Mouse (Mus musculus) limb, embryonic 15.5 days (tissue): ENCODE data around the gene Wasl. TPM values are rescaled to one million over a fixed set of nuclear protein-coding genes. Genes with fewer than 3 reads are reported as not detected.

Experiments used
- ATAC-seq: fragments of 200-750 bp; cut with Nextera tagmentation; 2 replicates; pipeline ENCODE4 v1.8.0; 2017; ENCODE audit warnings: low read depth, moderate TSS enrichment; ENCODE audit not compliant: insufficient number of reproducible peaks, low FRiP score, low TSS enrichment
- H3K27ac ChIP-seq: fragments of 300-500 bp; sonication (generic); 2 replicates; pipeline ENCODE4 v1.5.1; 2015; ENCODE audit warnings: moderate library complexity, mild to moderate bottlenecking, inconsistent platforms
- H3K27me3 ChIP-seq: fragments of 300-500 bp; sonication (generic); 2 replicates; pipeline ENCODE4 v1.6.1; 2015; ENCODE audit warnings: inconsistent platforms
- H3K36me3 ChIP-seq: fragments of 300-500 bp; sonication (generic); 2 replicates; pipeline ENCODE4 v1.6.1; 2015; ENCODE audit warnings: inconsistent platforms
- H3K4me1 ChIP-seq: fragments of 300-500 bp; sonication (generic); 2 replicates; pipeline ENCODE4 v1.6.1; 2015; ENCODE audit warnings: inconsistent platforms
- H3K4me2 ChIP-seq: fragments of 300-500 bp; sonication (generic); 2 replicates; pipeline ENCODE4 v1.6.1; 2015; ENCODE audit warnings: mild to moderate bottlenecking, inconsistent platforms
- H3K4me3 ChIP-seq: fragments of 300-500 bp; sonication (generic); 2 replicates; pipeline ENCODE4 v1.5.1; 2015; ENCODE audit warnings: mild to moderate bottlenecking, inconsistent platforms
- H3K9ac ChIP-seq: fragments of 300-500 bp; sonication (generic); 2 replicates; pipeline ENCODE4 v1.6.1; 2015; ENCODE audit warnings: inconsistent platforms
- H3K9me3 ChIP-seq: fragments of 300-500 bp; sonication (generic); 2 replicates; pipeline ENCODE4 v1.6.1; 2016; ENCODE audit warnings: inconsistent platforms
- WGBS: fragments of 180-500 bp; shearing (Covaris S2); methylation state at CpG from one replicate; pipeline ENCODE4 v1.1.7; 2015; 5-methylcytosine and 5-hydroxymethylcytosine counted together
- polyA plus RNA-seq: library from polyadenylated mRNA; unstranded; fragments of >200 nt; fragmentation: Nextera tagmentation; extraction: Ambion mirVana; gene quantifications from 2 replicates; pipeline ENCODE4 v1.2.1, GENCODE M21; 2015

Wasl gene
- polyA plus RNA-seq, 1 experiment from 2014 or later = 63.0 TPM

DNA sequence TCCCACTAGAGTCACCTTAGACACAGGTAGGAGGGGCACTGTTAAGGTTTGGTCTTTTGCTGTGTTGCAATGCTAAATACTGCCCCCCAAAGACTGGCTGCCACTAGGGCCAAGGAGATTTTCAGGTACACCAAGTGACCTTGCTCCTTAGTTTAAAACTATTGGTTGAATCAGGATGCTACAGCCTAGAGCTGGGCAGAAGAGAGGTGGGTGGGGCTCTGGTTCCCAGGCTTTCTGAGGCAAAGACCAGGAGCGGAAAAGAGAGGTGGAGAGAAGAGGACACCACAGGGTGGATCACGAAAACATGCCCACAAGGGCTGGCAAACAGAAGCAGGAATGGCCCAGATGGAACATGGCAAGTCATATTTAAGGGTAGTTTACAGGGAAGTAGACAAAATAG is 22.6 kb downstream of the Wasl start:
- no peaks in the 10 kb centered on the region for H3K27me3 ChIP-seq
- 83% methylated on average over 2 of the region's 2 CpGs for WGBS
- H3K27ac ChIP-seq = no peak overlapping the region
- no peaks in the 10 kb centered on the region for H3K4me1 ChIP-seq
- H3K4me2 ChIP-seq = no peak overlapping the region
- ATAC-seq = no peak
- H3K36me3 ChIP-seq = 0 out of 2 replicates have a peak, but pooled peaks cover 1% of the 10 kb centered on the region
- no peaks in the 10 kb centered on the region for H3K9me3 ChIP-seq
- no peak overlapping the region for H3K4me3 ChIP-seq
- no peak overlapping the region for H3K9ac ChIP-seq

DNA sequence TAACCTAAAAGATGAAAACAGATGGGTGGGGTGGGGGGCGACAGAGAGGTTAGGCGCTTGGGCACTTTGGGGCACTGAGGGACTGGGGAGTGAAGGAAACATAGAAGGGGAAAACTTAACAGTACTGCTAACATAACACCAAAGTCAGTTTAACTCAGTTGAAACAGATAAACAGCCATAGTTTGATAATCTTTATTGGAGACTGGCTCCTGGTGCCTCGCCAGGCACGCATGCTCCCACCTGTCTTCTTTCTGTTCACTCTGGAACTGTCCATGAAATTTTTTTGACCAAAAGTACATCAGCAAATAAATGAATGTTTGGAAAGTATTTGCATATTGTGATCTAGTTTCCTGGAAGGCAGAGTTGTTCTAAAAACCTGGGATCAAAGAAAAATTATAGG is 23.5 kb downstream of the Wasl start:
- no peak overlapping the region for H3K9ac ChIP-seq
- 0 out of 2 replicates have a peak, but pooled peaks cover 3% of the 10 kb centered on the region for H3K36me3 ChIP-seq
- no peaks in the 10 kb centered on the region for H3K4me1 ChIP-seq
- H3K4me2 ChIP-seq = no peak overlapping the region
- H3K4me3 ChIP-seq = no peak overlapping the region
- H3K9me3 ChIP-seq = no peaks in the 10 kb centered on the region
- no peak for ATAC-seq
- no peak overlapping the region for H3K27ac ChIP-seq
- no peaks in the 10 kb centered on the region for H3K27me3 ChIP-seq
- 85% methylated on average over 4 of the region's 4 CpGs for WGBS

DNA sequence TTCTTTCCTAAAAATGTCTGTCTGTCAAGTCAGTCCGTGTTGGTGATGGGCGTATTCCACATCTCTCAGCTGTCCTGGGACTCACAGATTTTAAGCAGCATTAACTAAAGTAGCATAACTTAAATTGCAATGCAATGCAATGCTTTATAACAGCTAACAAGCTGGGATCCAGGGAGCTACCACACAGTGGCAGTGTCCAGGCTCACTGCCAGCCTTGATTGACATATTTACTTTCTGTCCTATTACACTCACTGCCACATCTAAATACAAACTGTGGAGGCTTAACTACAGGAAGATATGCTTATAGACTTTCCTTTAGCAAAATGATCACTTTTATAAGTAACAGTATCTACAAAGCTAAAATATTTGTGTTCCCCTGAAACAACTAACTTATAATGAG is 29.0 kb downstream of the Wasl start:
- peaks cover 11% of the 10 kb centered on the region for H3K36me3 ChIP-seq
- no peaks in the 10 kb centered on the region for H3K4me1 ChIP-seq
- no peak for ATAC-seq
- H3K9me3 ChIP-seq = no peaks in the 10 kb centered on the region
- H3K27me3 ChIP-seq = no peaks in the 10 kb centered on the region
- 92% methylated on average over 2 of the region's 2 CpGs for WGBS
- no peak overlapping the region for H3K9ac ChIP-seq
- no peak overlapping the region for H3K4me3 ChIP-seq
- H3K27ac ChIP-seq = no peak overlapping the region
- no peak overlapping the region for H3K4me2 ChIP-seq

DNA sequence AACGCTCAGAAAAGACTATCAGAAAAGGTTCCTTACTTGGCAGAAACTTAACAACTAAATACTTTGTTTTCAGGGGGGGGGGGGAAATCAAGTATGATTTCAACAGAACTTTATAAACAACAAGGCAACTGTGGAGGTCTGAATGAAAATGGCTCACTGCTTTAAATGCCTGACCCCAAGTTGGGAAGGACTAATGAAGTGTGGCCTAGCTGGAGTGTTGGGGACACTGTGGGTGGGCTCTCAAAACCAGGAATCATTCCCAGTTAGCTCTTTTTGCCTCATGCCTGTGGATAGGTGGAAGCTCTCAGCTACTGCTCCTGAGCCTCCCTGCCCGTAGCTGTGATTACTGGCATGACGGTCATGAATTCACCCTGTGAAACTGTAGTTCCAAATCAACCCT is 30.7 kb downstream of the Wasl start:
- H3K9me3 ChIP-seq = no peaks in the 10 kb centered on the region
- H3K36me3 ChIP-seq = peaks cover 11% of the 10 kb centered on the region
- H3K27me3 ChIP-seq = no peaks in the 10 kb centered on the region
- H3K27ac ChIP-seq = no peak overlapping the region
- H3K4me2 ChIP-seq = no peak overlapping the region
- H3K4me1 ChIP-seq = no peaks in the 10 kb centered on the region
- no peak overlapping the region for H3K9ac ChIP-seq
- ATAC-seq = no peak
- 80% methylated on average over 3 of the region's 3 CpGs for WGBS
- no peak overlapping the region for H3K4me3 ChIP-seq

DNA sequence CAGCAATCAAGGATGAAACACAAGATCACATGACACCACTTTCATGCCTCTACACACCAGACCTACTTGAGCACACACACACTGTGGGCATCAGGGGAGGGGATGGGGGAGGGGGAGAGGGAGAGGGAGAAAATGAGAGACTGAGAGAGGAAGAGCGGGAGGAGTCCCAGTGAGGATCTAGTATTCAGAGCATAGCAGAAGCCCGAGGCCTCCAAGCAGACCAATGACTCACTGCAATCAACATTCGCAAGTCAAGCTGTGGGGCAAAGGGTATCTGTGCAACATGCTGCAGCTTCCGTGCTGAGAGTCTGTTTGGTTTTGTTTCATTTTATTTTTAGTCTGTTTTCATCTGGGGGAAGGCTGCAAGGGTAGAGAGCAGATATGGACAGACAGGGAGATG is 32.7 kb downstream of the Wasl start:
- H3K4me2 ChIP-seq = no peak overlapping the region
- no peaks in the 10 kb centered on the region for H3K9me3 ChIP-seq
- H3K27ac ChIP-seq = no peak overlapping the region
- H3K27me3 ChIP-seq = no peaks in the 10 kb centered on the region
- no peak overlapping the region for H3K9ac ChIP-seq
- H3K4me1 ChIP-seq = no peaks in the 10 kb centered on the region
- ATAC-seq = no peak
- WGBS = 79% methylated on average over 4 of the region's 4 CpGs
- no peak overlapping the region for H3K4me3 ChIP-seq
- H3K36me3 ChIP-seq = peaks cover 8% of the 10 kb centered on the region

DNA sequence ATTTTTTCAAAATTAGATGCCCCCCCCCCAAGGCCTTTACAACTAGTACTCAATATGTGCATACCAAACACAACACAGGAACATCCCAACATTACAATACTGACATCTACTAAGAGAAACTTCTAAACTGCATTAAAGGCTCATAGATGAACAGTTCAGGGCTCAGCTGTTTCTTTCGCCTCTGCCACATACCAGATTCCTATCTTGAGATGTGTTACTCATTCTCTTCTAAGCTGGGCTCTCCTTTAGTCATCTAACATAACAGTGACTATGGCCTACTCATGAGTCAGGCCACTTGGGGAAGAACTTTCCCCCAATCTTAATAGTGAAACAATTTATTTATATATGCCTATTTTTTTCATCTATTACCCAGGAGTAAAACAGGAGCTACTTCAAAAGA is 36.3 kb downstream of the Wasl start:
- no peak overlapping the region for H3K4me2 ChIP-seq
- no peaks in the 10 kb centered on the region for H3K9me3 ChIP-seq
- H3K4me3 ChIP-seq = no peak overlapping the region
- no peaks in the 10 kb centered on the region for H3K27me3 ChIP-seq
- ATAC-seq = no peak
- H3K9ac ChIP-seq = no peak overlapping the region
- H3K36me3 ChIP-seq = peaks cover 17% of the 10 kb centered on the region
- 80% methylated on average over 1 of the region's 1 CpGs for WGBS
- no peaks in the 10 kb centered on the region for H3K4me1 ChIP-seq
- H3K27ac ChIP-seq = no peak overlapping the region

DNA sequence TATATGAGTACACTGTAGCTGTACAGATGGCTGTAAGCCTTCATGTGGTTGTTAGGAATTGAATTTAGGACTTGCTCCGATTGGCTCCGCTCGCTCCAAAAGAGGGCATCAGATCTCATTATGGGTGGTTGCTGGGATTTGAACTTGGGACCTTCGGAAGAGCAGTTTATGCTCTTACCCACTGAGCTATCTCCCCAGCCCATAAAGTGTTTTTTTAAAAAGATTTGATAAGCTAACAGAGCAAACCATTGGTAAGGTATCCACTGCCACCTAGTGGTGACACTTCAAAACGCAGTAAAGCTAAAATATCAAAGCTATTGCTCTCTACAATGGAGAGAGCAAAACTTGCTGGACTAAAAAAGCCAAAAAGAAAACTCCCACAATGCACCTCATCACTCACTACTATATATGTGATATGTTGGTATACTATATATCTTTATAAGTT is 37.2 kb downstream of the Wasl start:
- Histone ChIP-seq H3K27ac (no peak overlapping the region), H3K4me1 (no peaks in the 10 kb centered on the region), H3K27me3 (no peaks in the 10 kb centered on the region), H3K4me3 (no peak overlapping the region), H3K4me2 (no peak overlapping the region), H3K36me3 (peaks cover 15% of the 10 kb centered on the region), H3K9ac (no peak overlapping the region), H3K9me3 (no peaks in the 10 kb centered on the region)
- WGBS = 70% methylated on average over 5 of the region's 5 CpGs
- ATAC-seq = no peak

DNA sequence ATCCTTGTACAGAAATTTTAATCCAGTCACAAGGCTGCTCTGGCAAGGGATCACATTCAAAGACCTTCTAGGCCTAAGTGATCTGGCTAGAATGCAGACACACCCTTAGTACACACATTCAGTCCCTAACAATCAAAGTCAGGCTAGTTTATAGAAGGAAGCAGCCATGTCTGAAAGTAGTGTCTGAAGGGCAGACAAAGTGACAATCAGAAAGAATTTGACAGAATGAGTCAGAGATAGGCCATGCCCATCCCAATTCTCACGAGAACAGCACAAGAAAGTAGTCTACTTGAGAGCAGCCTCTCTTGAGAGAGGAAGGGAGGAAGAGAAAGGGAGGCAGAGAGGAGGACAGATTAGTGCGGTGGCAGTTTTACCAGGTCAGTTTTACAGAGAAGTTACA is 42.7 kb downstream of the Wasl start:
- Histone ChIP-seq H3K27ac (no peak overlapping the region), H3K4me3 (no peak overlapping the region), H3K9ac (no peak overlapping the region), H3K4me2 (no peak overlapping the region), H3K9me3 (no peaks in the 10 kb centered on the region), H3K4me1 (no peaks in the 10 kb centered on the region), H3K27me3 (no peaks in the 10 kb centered on the region), H3K36me3 (peaks cover 40% of the 10 kb centered on the region)
- WGBS = 83% methylated on average over 2 of the region's 2 CpGs
- ATAC-seq = no peak

DNA sequence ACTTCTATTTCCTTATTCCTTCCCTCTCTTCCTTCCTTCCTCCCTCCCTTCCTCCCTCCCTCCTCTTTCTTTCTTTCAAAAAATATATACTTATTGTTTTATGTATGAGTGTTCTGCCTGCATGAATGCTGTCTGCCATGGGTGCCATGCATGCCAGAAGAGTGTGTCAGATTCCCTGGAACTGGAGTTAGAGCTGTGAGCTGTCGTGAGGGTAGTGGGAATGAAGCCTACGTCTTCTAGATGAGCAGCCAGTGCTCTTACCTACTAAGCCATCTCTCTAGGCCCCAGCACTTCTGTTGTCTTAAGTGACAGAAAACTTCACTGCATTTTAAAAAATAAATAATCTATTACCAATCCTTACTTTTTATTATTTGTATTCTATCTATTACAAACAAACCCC is 43.9 kb downstream of the Wasl start:
- WGBS = 87% methylated on average over 2 of the region's 2 CpGs
- Histone ChIP-seq H3K9ac (no peak overlapping the region), H3K36me3 (peaks cover 44% of the 10 kb centered on the region), H3K4me3 (no peak overlapping the region), H3K27me3 (no peaks in the 10 kb centered on the region), H3K27ac (no peak overlapping the region), H3K4me2 (no peak overlapping the region), H3K4me1 (no peaks in the 10 kb centered on the region), H3K9me3 (no peaks in the 10 kb centered on the region)
- ATAC-seq = no peak

DNA sequence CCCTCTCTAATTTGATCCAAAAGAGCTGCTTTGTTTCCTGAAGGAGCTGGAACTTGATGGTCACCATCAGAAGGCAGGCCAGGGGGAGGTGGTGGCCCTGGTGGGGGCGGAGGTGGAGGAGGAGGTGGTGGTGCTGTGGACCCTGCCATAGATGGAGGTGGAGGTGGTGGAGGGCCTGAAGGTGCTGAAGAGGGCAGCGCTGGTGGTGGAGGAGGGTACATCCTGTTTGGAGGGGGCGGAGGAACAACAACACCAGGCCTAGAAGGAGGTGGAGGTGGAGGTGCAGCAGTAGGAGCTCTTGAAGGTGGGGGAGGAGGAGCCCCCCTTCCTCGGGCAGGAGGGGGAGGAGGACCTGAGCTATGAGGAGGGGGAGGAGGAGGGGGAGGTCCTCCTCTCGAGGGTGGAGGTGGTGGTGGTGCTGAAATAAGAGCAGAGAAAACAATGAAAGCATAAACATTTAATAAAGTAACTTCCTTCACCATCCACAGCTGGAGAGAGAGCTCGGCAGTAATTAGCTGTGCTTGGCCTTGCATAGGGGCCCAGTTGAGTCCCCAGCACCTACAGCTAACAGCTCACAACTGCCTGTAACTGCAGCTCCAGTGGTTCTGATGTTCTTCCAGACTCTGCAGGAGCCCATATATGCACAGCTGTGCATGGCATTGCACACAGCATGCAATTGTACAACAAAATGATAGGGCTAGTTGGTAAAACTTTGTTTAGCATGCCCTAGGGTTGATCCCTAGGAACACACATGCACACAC is 45.3 kb downstream of the Wasl start:
- Histone ChIP-seq H3K9me3 (no peaks in the 10 kb centered on the region), H3K4me3 (no peak overlapping the region), H3K9ac (no peak overlapping the region), H3K4me1 (no peaks in the 10 kb centered on the region), H3K4me2 (no peak overlapping the region), H3K36me3 (peaks cover 49% of the 10 kb centered on the region), H3K27me3 (no peaks in the 10 kb centered on the region), H3K27ac (no peak overlapping the region)
- no peak for ATAC-seq
- WGBS = 47% methylated on average over 6 of the region's 6 CpGs

DNA sequence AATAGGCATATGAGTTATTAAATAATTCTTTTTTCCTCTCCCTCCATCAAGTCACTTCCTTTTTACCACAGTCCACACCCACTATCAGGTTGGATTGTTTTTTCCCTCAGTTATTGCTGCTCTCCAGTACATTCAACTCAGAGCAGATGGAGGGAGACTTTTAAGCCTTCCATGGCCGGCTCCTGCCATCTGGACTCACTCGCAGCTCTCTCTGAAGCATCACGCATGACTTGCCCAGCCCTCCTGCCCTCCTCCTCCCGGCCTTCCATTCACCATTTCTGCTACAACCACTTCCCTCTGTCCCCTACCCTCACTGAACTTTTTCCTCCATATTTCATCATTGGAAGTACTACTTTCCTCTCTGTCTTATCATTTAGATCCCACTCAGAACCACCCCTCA is 48.1 kb downstream of the Wasl start:
- no peaks in the 10 kb centered on the region for H3K27me3 ChIP-seq
- H3K4me1 ChIP-seq = no peaks in the 10 kb centered on the region
- H3K4me3 ChIP-seq = no peak overlapping the region
- no peak overlapping the region for H3K9ac ChIP-seq
- H3K36me3 ChIP-seq = peaks cover 45% of the 10 kb centered on the region
- H3K4me2 ChIP-seq = no peak overlapping the region
- no peaks in the 10 kb centered on the region for H3K9me3 ChIP-seq
- 80% methylated on average over 4 of the region's 4 CpGs for WGBS
- no peak for ATAC-seq
- no peak overlapping the region for H3K27ac ChIP-seq

DNA sequence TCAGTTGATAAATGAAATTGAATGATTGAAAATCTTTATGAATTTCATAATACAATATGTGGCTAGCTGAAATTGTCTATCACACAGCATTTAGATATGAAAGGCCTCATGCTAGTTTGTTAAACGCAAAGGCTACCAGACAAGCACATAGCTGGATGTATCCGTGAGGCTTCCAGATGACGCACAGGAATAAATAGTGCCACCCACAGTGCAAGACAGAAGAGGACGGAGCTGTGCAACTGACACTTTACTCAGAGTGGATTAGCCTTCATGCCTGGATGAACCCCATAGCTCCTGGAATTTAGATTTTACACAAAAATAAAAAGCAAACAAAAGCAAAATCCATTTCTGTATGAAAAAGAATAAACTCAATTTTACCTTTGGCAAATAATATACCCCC is 50.9 kb downstream of the Wasl start:
- H3K27me3 ChIP-seq = no peaks in the 10 kb centered on the region
- no peaks in the 10 kb centered on the region for H3K4me1 ChIP-seq
- no peak overlapping the region for H3K27ac ChIP-seq
- no peak overlapping the region for H3K4me3 ChIP-seq
- no peak overlapping the region for H3K4me2 ChIP-seq
- H3K9me3 ChIP-seq = no peaks in the 10 kb centered on the region
- WGBS = 93% methylated on average over 4 of the region's 4 CpGs
- peaks cover 37% of the 10 kb centered on the region for H3K36me3 ChIP-seq
- no peak overlapping the region for H3K9ac ChIP-seq
- no peak for ATAC-seq

DNA sequence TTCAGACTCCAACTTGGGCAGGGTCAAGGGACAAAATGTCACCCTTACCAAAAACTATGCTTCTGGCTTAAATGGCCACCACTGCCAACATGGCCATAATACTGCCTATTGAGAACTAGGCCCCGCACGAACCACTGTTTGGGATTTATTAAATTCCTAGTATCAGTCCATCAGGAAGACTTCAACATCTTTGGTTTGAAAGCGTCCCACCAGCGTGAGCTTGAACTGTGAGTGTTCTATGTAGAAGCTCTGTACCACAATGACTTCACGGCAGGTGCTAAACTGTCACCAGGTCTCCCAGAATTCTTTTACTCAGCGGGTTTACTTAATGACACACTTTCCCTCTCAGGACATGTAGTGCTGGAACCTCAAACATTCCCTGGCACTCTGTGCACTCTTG is 51.5 kb downstream of the Wasl start:
- no peaks in the 10 kb centered on the region for H3K4me1 ChIP-seq
- no peak overlapping the region for H3K4me2 ChIP-seq
- H3K36me3 ChIP-seq = peaks cover 37% of the 10 kb centered on the region
- no peak for ATAC-seq
- H3K27ac ChIP-seq = no peak overlapping the region
- no peaks in the 10 kb centered on the region for H3K9me3 ChIP-seq
- H3K4me3 ChIP-seq = no peak overlapping the region
- H3K9ac ChIP-seq = no peak overlapping the region
- 95% methylated on average over 6 of the region's 6 CpGs for WGBS
- no peaks in the 10 kb centered on the region for H3K27me3 ChIP-seq
